Comparison of ENCODE assay signal across 8 mouse cellular contexts in the genomic region with DNA sequence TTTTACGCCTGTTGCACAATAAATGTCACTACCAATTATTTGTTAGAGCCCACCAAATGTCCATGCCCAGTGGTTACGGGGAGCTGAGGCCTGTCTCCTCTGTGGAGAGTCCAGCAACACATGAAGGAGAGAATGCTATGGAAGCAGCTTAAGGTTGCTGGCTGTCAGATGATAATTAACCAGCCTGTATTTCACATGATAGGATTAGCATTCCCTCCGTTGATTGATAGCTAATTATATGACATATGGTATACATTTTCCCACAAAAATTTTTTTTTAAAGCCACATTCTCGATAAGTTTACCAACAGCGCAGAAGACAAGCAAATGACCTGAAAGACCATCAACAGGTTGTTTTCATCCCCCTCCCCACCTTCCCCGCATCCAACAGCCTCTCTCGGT. TPM values are rescaled to one million over a fixed set of nuclear protein-coding genes. Genes with fewer than 3 reads are reported as not detected.
DNase-seq lines count a peak whose midpoint lies in the region; ATAC-seq lines count a peak whose summit lies in the region.

No protein-coding gene starts in this region.

- 0 out of 2 replicates have a peak, but pooled peaks cover 4% of the 10 kb centered on the region for H3K27me3 ChIP-seq in kidney, embryonic 14.5 days (ENCODE audit: control insufficient read depth, insufficient read depth, low read length)
- H3K27me3 ChIP-seq in embryonic facial prominence, embryonic 11.5 days (ENCODE audit: control insufficient read depth, insufficient read depth, low read length) = no peaks in the 10 kb centered on the region
- H3K27me3 ChIP-seq in intestine, embryonic 14.5 days (replicated peaks; ENCODE audit: control insufficient read depth, insufficient read depth, low read length) = no peaks in the 10 kb centered on the region
- H3K27me3 ChIP-seq in neural tube, embryonic 12.5 days (replicated peaks) = peaks cover 9% of the 10 kb centered on the region; the same call in 1 of the 2 replicates

- 23% methylated on average over 7 of the region's 7 CpGs for whole genome bisulfite sequencing in kidney, embryonic 14.5 days
- WGBS in embryonic facial prominence, embryonic 11.5 days = 15% methylated on average over 7 of the region's 7 CpGs
- WGBS in intestine, embryonic 14.5 days = 15% methylated on average over 7 of the region's 7 CpGs
- 20% methylated on average over 7 of the region's 7 CpGs for WGBS in neural tube, embryonic 12.5 days

- H3K9ac ChIP-seq in kidney, embryonic 14.5 days (ENCODE audit: low read depth, low read length) = peak overlapping the region; percentile 51
- peak overlapping the region; percentile 57 for H3K9ac ChIP-seq in embryonic facial prominence, embryonic 11.5 days (replicated peaks; ENCODE audit: low read length)
- peak overlapping the region; percentile 68 for H3K9ac ChIP-seq in intestine, embryonic 14.5 days (ENCODE audit: low read length)
- peak overlapping the region; percentile 33; the same call in 1 of the 2 replicates for H3K9ac ChIP-seq in neural tube, embryonic 12.5 days

- ATAC-seq in kidney, embryonic 14.5 days (ENCODE audit: low FRiP score, low TSS enrichment) = no peak
- no peak for ATAC-seq in embryonic facial prominence, embryonic 11.5 days (replicated peaks; ENCODE audit: insufficient number of reproducible peaks, low FRiP score, low TSS enrichment, low read depth)
- no peak for ATAC-seq in intestine, embryonic 14.5 days (replicated peaks; ENCODE audit: low FRiP score, low TSS enrichment, low read depth)
- no peak; the same call in 1 of the 2 replicates for ATAC-seq in neural tube, embryonic 12.5 days (ENCODE audit: low FRiP score, low read depth)
- ATAC-seq in CD4-positive, CD25-positive, alpha-beta regulatory T cell, adult 4 months = no peak

- H3K36me3 ChIP-seq in kidney, embryonic 14.5 days (ENCODE audit: control insufficient read depth, insufficient read depth, low read length) = no peaks in the 10 kb centered on the region
- no peaks in the 10 kb centered on the region for H3K36me3 ChIP-seq in embryonic facial prominence, embryonic 11.5 days (replicated peaks; ENCODE audit: control insufficient read depth, insufficient read depth, low read depth, low read length)
- 0 out of 2 replicates have a peak, but pooled peaks cover 2% of the 10 kb centered on the region for H3K36me3 ChIP-seq in intestine, embryonic 14.5 days (ENCODE audit: control insufficient read depth, insufficient read depth, low read length)
- H3K36me3 ChIP-seq in neural tube, embryonic 12.5 days = no peaks in the 10 kb centered on the region

- H3K4me3 ChIP-seq in kidney, embryonic 14.5 days (ENCODE audit: low read length) = peak overlapping the region; percentile 55
- peak overlapping the region; percentile 43 for H3K4me3 ChIP-seq in embryonic facial prominence, embryonic 11.5 days (ENCODE audit: low read depth, low read length)
- peak overlapping the region; percentile 66 for H3K4me3 ChIP-seq in intestine, embryonic 14.5 days (ENCODE audit: low read depth, low read length)
- peak overlapping the region; percentile 39 for H3K4me3 ChIP-seq in neural tube, embryonic 12.5 days

- DNase-seq in kidney, postnatal 36 days = no peak
- no peak for DNase-seq in embryonic facial prominence, embryonic 11.5 days (ENCODE audit: low spot score)
- no peak for DNase-seq in intestine, embryonic 14.5 days (ENCODE audit: low spot score)
- no peak for DNase-seq in thymus, postnatal 4 days
- DNase-seq in left cerebral cortex, adult 11 months (ENCODE audit: low spot score) = no peak

- H3K9me3 ChIP-seq in kidney, embryonic 14.5 days (ENCODE audit: control insufficient read depth, low read length) = no peaks in the 10 kb centered on the region
- no peaks in the 10 kb centered on the region for H3K9me3 ChIP-seq in embryonic facial prominence, embryonic 11.5 days (replicated peaks; ENCODE audit: control insufficient read depth, low read length)
- H3K9me3 ChIP-seq in intestine, embryonic 14.5 days (ENCODE audit: control insufficient read depth, low read length) = peaks cover 5% of the 10 kb centered on the region; the same call in 1 of the 2 replicates
- H3K9me3 ChIP-seq in neural tube, embryonic 12.5 days = peaks cover 4% of the 10 kb centered on the region; the same call in 1 of the 2 replicates

- H3K27ac ChIP-seq in kidney, embryonic 14.5 days (ENCODE audit: low read depth, low read length) = no peak overlapping the region
- no peak overlapping the region for H3K27ac ChIP-seq in embryonic facial prominence, embryonic 11.5 days (replicated peaks; ENCODE audit: low read depth, low read length)
- peak overlapping the region; percentile 78 for H3K27ac ChIP-seq in intestine, embryonic 14.5 days (ENCODE audit: low read depth)
- H3K27ac ChIP-seq in neural tube, embryonic 12.5 days = no peak overlapping the region

- H3K4me1 ChIP-seq in kidney, embryonic 14.5 days (ENCODE audit: control insufficient read depth, insufficient read depth, low read length) = peaks cover 15% of the 10 kb centered on the region; the same call in 1 of the 2 replicates
- no peaks in the 10 kb centered on the region for H3K4me1 ChIP-seq in embryonic facial prominence, embryonic 11.5 days (ENCODE audit: control insufficient read depth, insufficient read depth, low read length)
- H3K4me1 ChIP-seq in intestine, embryonic 14.5 days (replicated peaks; ENCODE audit: control insufficient read depth, insufficient read depth, low read length) = peaks cover 12% of the 10 kb centered on the region
- peaks cover 9% of the 10 kb centered on the region; the same call in 1 of the 2 replicates for H3K4me1 ChIP-seq in neural tube, embryonic 12.5 days

- H3K4me2 ChIP-seq in kidney, embryonic 14.5 days (replicated peaks; ENCODE audit: low read depth, low read length) = peak overlapping the region; percentile 81
- H3K4me2 ChIP-seq in embryonic facial prominence, embryonic 11.5 days (ENCODE audit: low read depth, low read length) = peak overlapping the region; percentile 68
- peak overlapping the region; percentile 59 for H3K4me2 ChIP-seq in intestine, embryonic 14.5 days (ENCODE audit: low read length)
- peak overlapping the region; percentile 78 for H3K4me2 ChIP-seq in neural tube, embryonic 12.5 days (replicated peaks)

RNA-seq across cellular contexts. Expression of a gene that starts 0.5 kb away (rescaled TPM):
- 5.5 and 8.3 TPM in 2 replicates for polyA plus RNA-seq in kidney, embryonic 14.5 days (2014; fragmentation: Nextera tagmentation; extraction: Ambion mirVana)
- polyA plus RNA-seq in embryonic facial prominence, embryonic 11.5 days (2014; fragmentation: Nextera tagmentation; extraction: Ambion mirVana) = 6.5 and 7.3 TPM in 2 replicates
- 56.2 and 61.7 TPM in 2 replicates for polyA plus RNA-seq in intestine, embryonic 14.5 days (2014; fragmentation: Nextera tagmentation; extraction: Ambion mirVana)
- polyA plus RNA-seq in neural tube, embryonic 12.5 days (2016; fragmentation: Nextera tagmentation; extraction: Ambion mirVana) = 2.5 and 3.5 TPM in 2 replicates
- polyA plus RNA-seq in CD4-positive, CD25-positive, alpha-beta regulatory T cell, adult 4 months (2017; shearing (Covaris generic)) = under 1 TPM in 1 of 2 experiments, not detected in 1; 0.05 TPM

RNA-seq across cellular contexts. Expression of a gene that starts 31.8 kb away (rescaled TPM):
- 40.0 and 59.4 TPM in 2 replicates for polyA plus RNA-seq in kidney, embryonic 14.5 days (2014; fragmentation: Nextera tagmentation; extraction: Ambion mirVana)
- polyA plus RNA-seq in embryonic facial prominence, embryonic 11.5 days (2014; fragmentation: Nextera tagmentation; extraction: Ambion mirVana) = 35.8 and 38.3 TPM in 2 replicates
- 88.0 and 98.2 TPM in 2 replicates for polyA plus RNA-seq in intestine, embryonic 14.5 days (2014; fragmentation: Nextera tagmentation; extraction: Ambion mirVana)
- polyA plus RNA-seq in neural tube, embryonic 12.5 days (2016; fragmentation: Nextera tagmentation; extraction: Ambion mirVana) = 21.8 and 24.2 TPM in 2 replicates
- polyA plus RNA-seq in CD4-positive, CD25-positive, alpha-beta regulatory T cell, adult 4 months (2017; shearing (Covaris generic)) = 10 to 100 TPM; 15.5 to 16.2 TPM
